Mouse (Mus musculus): ENCODE data around the gene Trnp1.

GRCm38 (mm10) chr4:133461362-133461761, 37.0 kb downstream of the Trnp1 start:
- TF ChIP-seq POLR2A (IDR thresholded peaks at IDR 0.05; ENCODE audit: insufficient read depth, low read length): no peak
- no peak for TF ChIP-seq CTCF (IDR thresholded peaks at IDR 0.05; ENCODE audit: low read depth, low read length)
- TF ChIP-seq EP300 (IDR thresholded peaks at IDR 0.05; ENCODE audit: insufficient read depth, low read depth, low read length): no peak
